Mouse (Mus musculus) bone marrow, adult 2 months (tissue): ENCODE results near the gene Optn.

Source experiments
- CTCF ChIP-seq: fragments of 200-500 bp; IDR thresholded peaks from 2 replicates; pipeline ENCODE4 v1.5.1; 2011; ENCODE audit warnings: low read length, control low read depth; ENCODE audit not compliant: control insufficient read depth, insufficient read depth
- POLR2A ChIP-seq: fragments of 200-500 bp; IDR thresholded peaks from 2 replicates; pipeline ENCODE4 v1.6.1; 2011; ENCODE audit warnings: low read depth, mild to moderate bottlenecking, control low read depth, low read length, borderline replicate concordance; ENCODE audit not compliant: control insufficient read depth

DNA sequence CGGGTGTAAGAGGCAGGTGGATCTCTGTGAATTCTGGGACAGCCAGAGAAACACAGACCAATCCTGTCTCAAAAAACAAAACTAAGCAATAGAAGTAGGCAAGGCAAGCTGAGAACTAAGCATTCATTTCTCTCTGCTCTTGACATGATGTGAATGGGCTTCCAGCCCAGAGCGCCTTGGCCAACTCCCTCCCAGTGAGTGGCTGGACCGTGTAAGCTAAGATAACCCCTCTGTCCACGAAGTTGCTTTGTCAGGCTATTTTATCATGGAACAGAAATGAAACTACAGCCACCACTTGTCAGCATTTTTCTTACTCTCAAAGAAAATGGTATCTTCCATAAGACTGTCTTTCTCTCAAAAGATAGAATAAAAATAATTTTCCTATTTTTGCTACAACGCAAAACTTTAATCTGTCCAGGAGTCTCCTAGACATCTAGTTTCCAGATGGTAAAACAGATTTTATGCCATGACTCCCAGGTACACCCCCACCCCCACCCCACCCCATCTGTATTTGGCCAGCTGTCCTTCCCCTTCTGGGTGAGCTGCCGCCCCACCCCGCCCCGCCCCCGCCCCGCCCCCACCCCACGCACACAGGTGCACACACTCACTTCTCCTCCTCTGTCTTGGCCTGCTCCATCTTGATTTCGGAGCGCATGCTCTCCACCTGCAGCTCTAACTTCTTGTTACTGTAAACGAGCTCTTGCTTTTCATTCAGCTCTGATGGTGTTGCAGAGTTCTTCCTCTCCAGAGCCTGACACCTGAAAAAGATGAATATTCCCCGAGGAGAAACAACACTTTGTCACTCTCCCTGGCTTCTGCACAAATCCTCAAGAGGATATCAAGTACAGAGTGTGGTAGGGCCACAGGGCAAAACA is 30.1 kb downstream of the Optn start:
- TF ChIP-seq CTCF (no peak), POLR2A (no peak)
